Mouse (Mus musculus) myocyte (in vitro differentiated cells): Measurements from ENCODE around the gene Man1c1.

Experiments used
- MAX ChIP-seq: IDR thresholded peaks from one replicate; pipeline ENCODE4 v1.6.1; 2011; ENCODE audit warnings: low read depth, mild to moderate bottlenecking, control low read depth
- MYOD1 ChIP-seq, 3 experiments: IDR thresholded peaks; one replicate each; pipeline ENCODE4 v1.6.1; 2011; ENCODE audit warnings: control low read depth in 2 of 3, low read depth in 2 of 3, mild to moderate bottlenecking in 2 of 3, moderate library complexity in 1 of 3; ENCODE audit not compliant: insufficient read length in 2 of 3, control insufficient read depth in 1 of 3
- POLR2A ChIP-seq: IDR thresholded peaks from one replicate; pipeline ENCODE4 v1.6.1; 2011; ENCODE audit warnings: low read depth, mild to moderate bottlenecking, control low read depth, moderate library complexity; ENCODE audit not compliant: insufficient read length
- TCF12 ChIP-seq: IDR thresholded peaks from one replicate; pipeline ENCODE4 v1.6.1; 2011; ENCODE audit warnings: mild to moderate bottlenecking, control low read depth; ENCODE audit not compliant: poor library complexity, insufficient read depth, severe bottlenecking

GRCm38 (mm10) chr4:134517719-134518118 is 186.4 kb downstream of the Man1c1 start:
- TF ChIP-seq POLR2A: no peak
- no peak for TF ChIP-seq MYOD1 (IDR thresholded peaks at IDR 0.05; ENCODE audit: control insufficient read depth in 1 of 3, insufficient read length in 2 of 3, low read depth in 2 of 3)
- TF ChIP-seq TCF12: no peak
- TF ChIP-seq MAX: no peak
